In genomic region chr10:123525424-123525823, GRCm38 (mm10) we compare ENCODE assay signal across 24 mouse cellular contexts.
"Had no signal": no experiment of that assay in that cellular context is flagged by ENCODE, and none has a peak within 500 bp of the region (broad histone marks: within the 10 kb centered on the region; RNA-seq: fewer than 3 reads in every experiment).

No protein-coding gene starts in this region.

- ATAC-seq: hindbrain, postnatal 0 days; intestine, embryonic 16.5 days; liver, embryonic 12.5 days had no signal

- H3K27me3 ChIP-seq: heart, embryonic 13.5 days; heart, embryonic 15.5 days; hindbrain, embryonic 13.5 days; hindbrain, embryonic 15.5 days; limb, embryonic 12.5 days; limb, embryonic 15.5 days; liver, embryonic 12.5 days had no signal

- H3K4me3 ChIP-seq: gastrocnemius, adult 2 months; heart, adult 2 months; heart, embryonic 13.5 days; heart, embryonic 15.5 days; hindbrain, embryonic 13.5 days; hindbrain, embryonic 15.5 days; limb, embryonic 12.5 days; limb, embryonic 15.5 days; liver, embryonic 12.5 days had no signal

- H3K27ac ChIP-seq: gastrocnemius, adult 2 months; heart, adult 2 months; heart, embryonic 13.5 days; heart, embryonic 15.5 days; hindbrain, embryonic 13.5 days; hindbrain, embryonic 15.5 days; hindbrain, postnatal 0 days; limb, embryonic 12.5 days; limb, embryonic 15.5 days; liver, embryonic 12.5 days; liver, embryonic 14.5 days had no signal

- H3K4me1 ChIP-seq: hindbrain, embryonic 13.5 days; hindbrain, embryonic 15.5 days; limb, embryonic 12.5 days; limb, embryonic 15.5 days; liver, embryonic 12.5 days had no signal

- H3K4me2 ChIP-seq: heart, embryonic 11.5 days; heart, embryonic 13.5 days; heart, embryonic 15.5 days; hindbrain, embryonic 13.5 days; hindbrain, embryonic 15.5 days; limb, embryonic 12.5 days; limb, embryonic 15.5 days; liver, embryonic 12.5 days had no signal

- DNase-seq: gastrocnemius, adult 2 months; gastrocnemius, postnatal 14 days; gastrocnemius, postnatal 36 days; heart, adult 2 months; heart, postnatal 14 days; heart, postnatal 36 days; kidney, adult 11 months; kidney, adult 2 months; kidney, postnatal 10 days; kidney, postnatal 25 days; layer of hippocampus, adult 9-11 months; layer of hippocampus, postnatal 36 days; left cerebral cortex, postnatal 4 days had no signal

- H3K9me3 ChIP-seq: heart, embryonic 15.5 days; hindbrain, embryonic 15.5 days; limb, embryonic 15.5 days had no signal

- H3K9ac ChIP-seq: heart, embryonic 13.5 days; heart, embryonic 15.5 days; hindbrain, embryonic 13.5 days; hindbrain, embryonic 15.5 days; limb, embryonic 12.5 days; limb, embryonic 15.5 days; liver, embryonic 12.5 days; liver, embryonic 14.5 days had no signal

- H3K36me3 ChIP-seq: heart, embryonic 13.5 days; heart, embryonic 15.5 days; hindbrain, embryonic 13.5 days; hindbrain, embryonic 15.5 days; limb, embryonic 12.5 days; limb, embryonic 15.5 days; liver, embryonic 12.5 days had no signal
